Mouse (Mus musculus): ENCODE measurements around the gene Abcg2. TPM values are rescaled to one million over a fixed set of nuclear protein-coding genes. Genes with fewer than 3 reads are reported as not detected.
"Not testable (repeated sequence)": the region's sequence is repeated elsewhere in the genome, so short reads cannot be mapped to it uniquely, and the experiment has no call there.

Abcg2 gene
- 49.2 and 49.9 TPM in 2 replicates for polyA plus RNA-seq (2014; fragmentation: Nextera tagmentation; extraction: Ambion mirVana)

GRCm38 (mm10) chr6:58584223-58584622 is at the start of gene Abcg2:
Abcg2 (plus strand) TSS chr6:58584523.
- ATAC-seq (ENCODE audit: insufficient number of reproducible peaks, low FRiP score, low TSS enrichment, low read depth); H3K4me2 ChIP-seq (ENCODE audit: low read depth, severe bottlenecking); H3K27me3 ChIP-seq (ENCODE audit: control insufficient read depth, insufficient read depth, low read length); H3K9ac ChIP-seq (ENCODE audit: low read length); H3K4me1 ChIP-seq (ENCODE audit: control insufficient read depth, insufficient read depth, low read length); DNase-seq (ENCODE audit: low spot score); H3K36me3 ChIP-seq (ENCODE audit: control insufficient read depth, insufficient read depth, low read length); H3K9me3 ChIP-seq (ENCODE audit: control insufficient read depth, low read length); H3K4me3 ChIP-seq (ENCODE audit: low read depth, low read length); H3K27ac ChIP-seq (replicated peaks; ENCODE audit: low read depth, low read length): not testable (repeated sequence)
- 87% methylated on average over 3 of the region's 3 CpGs for WGBS

DNA sequence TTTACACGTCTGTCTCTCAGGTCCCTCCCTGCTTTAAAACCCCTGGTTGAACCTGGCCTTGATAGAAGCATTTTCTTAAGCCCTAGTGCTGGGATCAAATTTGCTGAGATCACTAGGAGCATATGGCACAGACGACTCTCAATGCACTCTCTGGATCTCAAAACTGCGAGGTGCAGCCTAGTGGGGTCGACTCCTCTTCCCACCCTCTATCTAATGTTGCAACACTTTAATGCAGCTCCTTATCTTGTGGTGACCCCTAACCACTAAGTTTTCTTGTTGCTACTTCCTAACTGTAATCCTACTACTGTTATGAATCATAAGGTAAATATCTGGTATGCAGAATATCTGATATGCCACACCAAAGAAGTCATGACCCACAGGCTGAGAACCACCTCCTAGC is 44.1 kb upstream of the Abcg2 start:
- H3K36me3 ChIP-seq (ENCODE audit: control insufficient read depth, insufficient read depth, low read length); H3K27me3 ChIP-seq (ENCODE audit: control insufficient read depth, insufficient read depth, low read length); H3K4me1 ChIP-seq (ENCODE audit: control insufficient read depth, insufficient read depth, low read length); H3K9me3 ChIP-seq (ENCODE audit: control insufficient read depth, low read length); H3K4me2 ChIP-seq (ENCODE audit: low read depth, severe bottlenecking); H3K27ac ChIP-seq (replicated peaks; ENCODE audit: low read depth, low read length); H3K9ac ChIP-seq (ENCODE audit: low read length); ATAC-seq (ENCODE audit: insufficient number of reproducible peaks, low FRiP score, low TSS enrichment, low read depth); H3K4me3 ChIP-seq (ENCODE audit: low read depth, low read length); DNase-seq (ENCODE audit: low spot score): not testable (repeated sequence)
- WGBS, result 67% methylated on average over 4 of the region's 4 CpGs

GRCm38 (mm10) chr6:58542852-58543251 is 41.5 kb upstream of the Abcg2 start:
- H3K9me3 ChIP-seq (ENCODE audit: control insufficient read depth, low read length); ATAC-seq (ENCODE audit: insufficient number of reproducible peaks, low FRiP score, low TSS enrichment, low read depth); H3K36me3 ChIP-seq (ENCODE audit: control insufficient read depth, insufficient read depth, low read length); H3K4me3 ChIP-seq (ENCODE audit: low read depth, low read length); H3K4me2 ChIP-seq (ENCODE audit: low read depth, severe bottlenecking); H3K9ac ChIP-seq (ENCODE audit: low read length); H3K27ac ChIP-seq (replicated peaks; ENCODE audit: low read depth, low read length); H3K27me3 ChIP-seq (ENCODE audit: control insufficient read depth, insufficient read depth, low read length); H3K4me1 ChIP-seq (ENCODE audit: control insufficient read depth, insufficient read depth, low read length): not testable (repeated sequence)
- DNase-seq (ENCODE audit: low spot score), result peak; percentile 37
- 67% methylated on average over 8 of the region's 8 CpGs for WGBS

DNA sequence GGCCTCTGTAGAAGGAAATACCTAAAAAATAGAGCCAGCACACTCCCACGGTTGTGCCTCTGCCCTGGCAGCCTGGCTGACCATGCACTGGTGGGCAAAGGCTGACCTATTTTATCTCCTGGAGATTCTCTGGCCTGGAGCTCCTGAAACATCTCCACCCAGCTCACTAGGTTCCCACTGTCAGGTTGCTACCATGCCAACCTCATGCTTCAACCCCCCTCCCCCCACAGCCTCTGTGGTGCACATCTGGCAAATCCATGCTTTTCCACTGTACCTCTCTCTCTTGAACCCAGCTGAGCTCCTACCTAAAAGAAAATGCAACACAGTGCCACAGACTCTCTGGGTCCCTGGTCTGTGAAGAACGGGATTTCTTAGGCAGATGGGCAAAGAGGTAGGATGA is 39.4 kb upstream of the Abcg2 start:
- not testable (repeated sequence) for H3K36me3 ChIP-seq (ENCODE audit: control insufficient read depth, insufficient read depth, low read length); H3K4me1 ChIP-seq (ENCODE audit: control insufficient read depth, insufficient read depth, low read length); H3K4me2 ChIP-seq (ENCODE audit: low read depth, severe bottlenecking); H3K9ac ChIP-seq (ENCODE audit: low read length); H3K27ac ChIP-seq (replicated peaks; ENCODE audit: low read depth, low read length); H3K27me3 ChIP-seq (ENCODE audit: control insufficient read depth, insufficient read depth, low read length); ATAC-seq (ENCODE audit: insufficient number of reproducible peaks, low FRiP score, low TSS enrichment, low read depth); H3K4me3 ChIP-seq (ENCODE audit: low read depth, low read length); H3K9me3 ChIP-seq (ENCODE audit: control insufficient read depth, low read length)
- DNase-seq (ENCODE audit: low spot score), result peak; percentile 29
- 11% methylated on average over 2 of the region's 2 CpGs for WGBS

DNA sequence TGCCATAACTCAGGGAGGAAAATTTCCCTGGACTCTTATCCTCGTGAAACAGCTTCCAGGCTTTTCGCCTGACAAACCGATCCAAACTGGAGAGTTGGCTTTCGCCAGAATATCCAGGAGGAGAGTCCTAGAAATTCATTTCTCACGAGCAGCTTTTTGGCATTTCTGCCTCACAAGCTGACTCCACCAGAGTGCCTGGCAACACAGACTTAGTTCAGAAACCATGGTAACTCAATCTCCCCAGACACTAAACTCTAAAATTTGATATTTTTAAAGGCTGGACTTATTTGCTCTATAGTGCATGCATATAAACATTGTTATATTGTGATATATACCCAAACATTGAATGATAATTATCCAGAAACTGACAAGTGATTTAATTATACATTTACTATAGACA is 38.3 kb upstream of the Abcg2 start:
- not testable (repeated sequence) for H3K4me1 ChIP-seq (ENCODE audit: control insufficient read depth, insufficient read depth, low read length); H3K9me3 ChIP-seq (ENCODE audit: control insufficient read depth, low read length); H3K4me3 ChIP-seq (ENCODE audit: low read depth, low read length); ATAC-seq (ENCODE audit: insufficient number of reproducible peaks, low FRiP score, low TSS enrichment, low read depth); H3K27ac ChIP-seq (replicated peaks; ENCODE audit: low read depth, low read length); H3K4me2 ChIP-seq (ENCODE audit: low read depth, severe bottlenecking); DNase-seq (ENCODE audit: low spot score); H3K27me3 ChIP-seq (ENCODE audit: control insufficient read depth, insufficient read depth, low read length); H3K9ac ChIP-seq (ENCODE audit: low read length); H3K36me3 ChIP-seq (ENCODE audit: control insufficient read depth, insufficient read depth, low read length)
- WGBS, result 22% methylated on average over 5 of the region's 5 CpGs

DNA sequence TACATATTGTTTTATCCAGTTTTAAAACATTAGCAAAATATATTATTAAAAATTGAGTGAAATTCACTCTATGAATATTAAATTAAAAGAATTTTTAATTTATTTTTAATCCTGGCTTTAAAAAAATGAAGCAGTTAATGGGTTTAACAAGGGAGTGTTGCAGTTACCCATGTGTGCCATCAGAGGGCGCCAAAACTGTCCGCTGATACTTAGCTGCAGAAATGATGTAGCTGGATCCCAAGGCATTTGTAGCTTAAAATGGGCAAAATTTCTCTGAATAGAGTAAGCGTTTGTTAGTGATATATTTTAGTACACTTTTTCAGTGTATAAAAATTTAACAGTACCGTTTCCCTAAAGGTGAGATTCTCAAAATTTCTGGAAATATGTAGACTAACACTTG is 37.5 kb upstream of the Abcg2 start:
- no peaks in the 10 kb centered on the region for H3K9me3 ChIP-seq (ENCODE audit: control insufficient read depth, low read length)
- H3K27me3 ChIP-seq (ENCODE audit: control insufficient read depth, insufficient read depth, low read length), result no peaks in the 10 kb centered on the region
- ATAC-seq (ENCODE audit: insufficient number of reproducible peaks, low FRiP score, low TSS enrichment, low read depth) (no peak), DNase-seq (ENCODE audit: low spot score) (peak; percentile 73)
- no peak overlapping the region for H3K4me3 ChIP-seq (ENCODE audit: low read depth, low read length)
- no peak overlapping the region for H3K27ac ChIP-seq (replicated peaks; ENCODE audit: low read depth, low read length)
- no peaks in the 10 kb centered on the region for H3K36me3 ChIP-seq (ENCODE audit: control insufficient read depth, insufficient read depth, low read length)
- H3K4me2 ChIP-seq (ENCODE audit: low read depth, severe bottlenecking), result no peak overlapping the region
- no peak overlapping the region for H3K9ac ChIP-seq (ENCODE audit: low read length)
- 6% methylated on average over 4 of the region's 4 CpGs for WGBS
- no peaks in the 10 kb centered on the region for H3K4me1 ChIP-seq (ENCODE audit: control insufficient read depth, insufficient read depth, low read length)

- not testable (repeated sequence) for H3K9me3 ChIP-seq (ENCODE audit: control insufficient read depth, low read length)
Observed at GRCm38 (mm10) chr6:58553812-58554211, 30.5 kb upstream of the Abcg2 start.

GRCm38 (mm10) chr6:58593987-58594844 is 9.9 kb downstream of the Abcg2 start:
- H3K9me3 ChIP-seq (ENCODE audit: control insufficient read depth, low read length); H3K4me2 ChIP-seq (ENCODE audit: low read depth, severe bottlenecking); H3K4me3 ChIP-seq (ENCODE audit: low read depth, low read length); H3K27me3 ChIP-seq (ENCODE audit: control insufficient read depth, insufficient read depth, low read length); H3K27ac ChIP-seq (replicated peaks; ENCODE audit: low read depth, low read length); H3K36me3 ChIP-seq (ENCODE audit: control insufficient read depth, insufficient read depth, low read length); H3K9ac ChIP-seq (ENCODE audit: low read length); H3K4me1 ChIP-seq (ENCODE audit: control insufficient read depth, insufficient read depth, low read length); DNase-seq (ENCODE audit: low spot score): not testable (repeated sequence)
- WGBS, result 44% methylated on average over 3 of the region's 3 CpGs
- ATAC-seq (ENCODE audit: insufficient number of reproducible peaks, low FRiP score, low TSS enrichment, low read depth), result peak; percentile 75; the same call in 1 of the 2 replicates

More at GRCm38 (mm10) chr6:58553812-58554211, 30.5 kb upstream of the Abcg2 start:
- not testable (repeated sequence) for H3K27ac ChIP-seq (replicated peaks; ENCODE audit: low read depth, low read length); H3K36me3 ChIP-seq (ENCODE audit: control insufficient read depth, insufficient read depth, low read length); H3K27me3 ChIP-seq (ENCODE audit: control insufficient read depth, insufficient read depth, low read length); H3K4me2 ChIP-seq (ENCODE audit: low read depth, severe bottlenecking); ATAC-seq (ENCODE audit: insufficient number of reproducible peaks, low FRiP score, low TSS enrichment, low read depth); DNase-seq (ENCODE audit: low spot score); H3K9ac ChIP-seq (ENCODE audit: low read length); H3K4me3 ChIP-seq (ENCODE audit: low read depth, low read length); H3K4me1 ChIP-seq (ENCODE audit: control insufficient read depth, insufficient read depth, low read length)

Measured in limb, embryonic 11.5 days (tissue).